Mouse (Mus musculus) layer of hippocampus, adult 9-10 months (tissue): Measurements from ENCODE around the gene Naaladl1.
A peak's percentile ranks its signal among the peaks of the same experiment; 100 is the strongest.
"Not testable (repeated sequence)": the region's sequence is repeated elsewhere in the genome, so short reads cannot be mapped to it uniquely, and the experiment has no call there.

Experiments used
- DNase-seq: peaks from one replicate; pipeline ENCODE4 v3.0.0; 2022; ENCODE audit warnings: low spot score

Naaladl1 gene

DNA sequence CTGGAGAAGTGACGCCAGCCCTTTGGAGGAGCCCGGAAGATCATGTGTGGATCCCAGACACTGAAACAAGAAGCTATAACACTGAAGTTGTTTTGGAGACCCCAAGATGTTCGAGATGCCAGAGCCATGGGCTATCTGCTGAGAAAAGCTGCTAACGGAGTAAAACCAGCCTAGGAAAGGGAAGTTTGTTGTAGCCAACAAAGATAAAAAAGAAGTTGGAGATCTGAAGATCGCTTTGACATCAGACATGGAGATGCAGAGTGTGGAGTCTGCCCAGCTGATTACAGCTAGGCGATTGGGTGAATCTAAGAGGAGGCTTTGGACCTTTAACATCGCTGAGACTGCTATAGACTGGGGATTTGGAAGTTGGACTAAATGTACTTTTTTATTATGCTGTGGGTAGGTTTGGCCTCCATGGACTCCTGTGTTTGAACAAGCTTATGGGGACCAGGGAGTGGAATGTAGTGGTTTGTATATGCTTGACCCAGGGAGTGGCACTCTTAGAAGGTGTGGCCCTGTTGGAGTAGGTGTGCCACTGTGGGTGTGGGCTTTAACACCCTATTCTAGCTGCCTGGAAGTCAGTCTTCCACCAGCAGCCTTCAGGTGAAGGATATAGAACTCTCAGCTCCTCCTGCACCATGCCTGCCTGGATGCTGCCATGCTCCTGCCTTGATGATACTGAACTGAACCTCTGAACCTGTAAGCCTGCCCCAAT, 25.0 kb downstream of the Naaladl1 start:
- not testable (repeated sequence) for DNase-seq

DNA sequence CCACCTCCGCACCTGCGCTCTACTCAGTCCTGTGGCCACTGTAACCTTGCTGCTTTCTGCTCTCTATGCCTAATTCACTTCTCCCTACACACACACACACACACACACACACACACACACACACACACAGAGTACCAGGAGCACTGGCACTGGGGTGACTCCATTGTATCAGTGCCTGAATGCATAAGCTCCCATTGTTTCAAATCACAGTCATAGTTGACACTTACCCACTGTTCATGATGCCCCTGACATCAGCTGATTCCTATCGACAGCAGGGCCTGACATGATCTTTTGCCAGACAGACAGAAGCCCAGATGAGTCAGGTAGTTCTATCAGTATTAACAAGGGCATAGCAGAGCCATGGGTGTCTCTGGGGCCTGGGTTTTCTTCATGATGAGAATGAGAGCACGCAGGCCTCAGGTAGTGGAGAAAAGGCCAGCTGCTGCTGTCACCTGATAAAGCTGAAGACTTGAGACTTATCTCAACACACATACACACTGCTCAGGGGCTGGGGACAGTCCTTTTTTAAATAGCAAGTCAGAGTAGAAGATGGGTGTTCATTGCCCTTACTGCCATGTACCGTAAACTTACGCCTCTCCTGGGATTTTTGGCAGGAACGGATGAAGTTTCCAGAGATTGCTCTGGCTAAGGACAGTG, 26.7 kb downstream of the Naaladl1 start:
- DNase-seq = no peak

DNA sequence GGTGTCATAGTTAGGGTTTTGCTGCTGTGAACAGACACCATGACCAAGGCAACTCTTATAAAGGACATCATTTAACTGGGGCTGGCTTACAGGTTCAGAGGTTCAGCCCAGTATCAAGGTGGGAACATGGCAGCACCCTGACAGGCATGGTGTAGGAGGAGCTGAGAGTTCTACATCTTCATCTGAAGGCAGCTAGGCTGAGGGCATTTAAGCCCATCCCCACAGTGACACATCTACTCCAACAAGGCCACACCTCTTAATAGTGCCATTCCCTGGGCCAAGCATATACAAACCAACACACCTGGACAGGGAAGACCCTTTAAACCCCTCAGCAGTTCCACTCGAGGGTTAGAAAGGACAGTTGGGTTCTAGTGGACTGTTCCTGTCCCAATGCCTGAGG, 27.6 kb downstream of the Naaladl1 start:
- not testable (repeated sequence) for DNase-seq

DNA sequence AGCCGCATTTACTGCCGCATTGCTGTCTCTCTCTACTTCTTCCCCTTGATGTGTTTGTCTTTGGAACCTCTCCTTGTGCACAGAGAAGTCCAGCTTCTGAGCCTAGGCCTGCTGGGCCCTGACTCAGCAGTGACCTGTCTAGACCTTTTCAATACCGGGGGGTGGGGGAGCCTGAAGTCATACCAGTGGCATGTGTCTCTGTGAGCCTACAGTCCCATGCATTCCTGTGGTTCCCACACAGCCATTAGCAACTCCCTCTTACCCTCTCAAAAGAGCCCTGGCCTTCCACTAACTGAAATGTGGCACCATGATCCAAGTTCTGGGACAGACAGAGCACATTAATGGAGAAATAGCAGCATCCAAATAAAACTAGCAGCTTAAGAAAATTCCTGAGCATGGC, 30.8 kb downstream of the Naaladl1 start:
- no peak for DNase-seq

DNA sequence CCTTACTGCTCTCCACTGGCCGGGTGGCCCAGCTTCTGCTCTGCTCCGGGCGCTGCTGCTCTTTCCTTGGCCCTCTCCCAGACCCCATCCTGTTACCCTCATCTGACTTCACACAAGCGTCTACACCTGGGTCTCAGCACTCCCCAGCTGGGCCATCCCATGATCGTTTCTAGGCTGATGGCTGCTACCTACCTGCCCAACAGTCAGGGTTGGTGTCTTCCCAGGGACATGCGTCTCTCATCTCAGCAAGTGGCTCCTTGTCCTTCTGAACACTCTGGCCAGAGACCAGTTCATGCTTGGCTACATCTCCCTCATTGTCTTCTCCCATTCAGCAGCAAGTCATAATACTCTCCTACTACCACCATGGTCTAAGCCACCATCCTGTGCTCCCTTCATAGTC, 34.1 kb downstream of the Naaladl1 start:
- DNase-seq = no peak

DNA sequence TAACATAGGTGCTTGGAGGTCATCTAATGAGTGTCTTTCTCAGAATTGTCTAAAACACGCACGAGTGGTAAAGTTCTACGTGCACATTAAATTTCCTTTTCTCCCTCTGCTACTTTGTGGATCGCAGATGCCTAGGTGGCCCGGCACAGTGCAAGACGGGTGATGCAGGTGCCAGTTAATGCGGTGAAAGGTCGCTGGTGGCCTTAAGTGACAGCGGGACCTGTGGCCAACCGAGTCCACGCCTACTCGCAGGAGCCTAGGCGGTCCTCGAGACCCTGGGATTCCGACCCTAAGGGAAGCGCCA, 34.7 kb downstream of the Naaladl1 start:
- DNase-seq = no peak

DNA sequence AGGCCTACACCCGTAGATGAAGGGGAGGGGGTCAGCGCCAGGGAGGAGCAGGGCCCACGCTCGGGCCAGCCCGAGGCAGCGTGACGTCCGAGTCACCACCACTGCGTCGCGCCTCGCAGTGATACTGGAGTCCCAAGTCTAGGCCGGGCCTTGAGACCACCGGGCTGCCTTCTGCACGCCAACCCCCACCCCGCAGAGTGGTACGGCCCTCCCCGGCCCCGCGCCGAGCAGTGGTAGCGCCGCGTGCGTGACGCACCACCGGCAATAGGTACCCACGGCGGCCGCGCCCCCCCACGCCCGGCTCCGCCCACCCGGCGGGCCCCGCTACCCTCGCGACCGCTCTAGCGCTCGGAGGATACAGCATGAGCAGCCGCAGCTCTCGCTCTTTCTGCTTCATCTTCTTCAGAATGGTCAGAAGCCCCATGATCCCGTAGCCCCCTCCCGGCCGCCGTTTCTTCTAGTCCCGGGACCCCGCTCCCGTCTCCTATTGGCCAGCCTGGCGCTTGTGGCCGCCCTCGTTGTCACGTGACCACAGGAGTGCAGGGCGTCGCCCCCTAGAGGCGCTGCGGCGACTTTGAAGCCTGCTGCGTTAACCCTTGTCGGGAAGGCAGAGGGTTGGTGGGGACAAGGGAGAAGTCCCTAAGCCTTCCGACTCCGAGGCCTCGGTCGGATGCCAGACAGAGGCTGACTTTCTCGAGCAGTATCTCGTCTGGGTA, 35.3 kb downstream of the Naaladl1 start, which contains the start of gene Batf2:
TSS of gene Batf2 (plus strand) at position 306 of the 716 bp plus-strand sequence.
- DNase-seq = peak; percentile 84

DNA sequence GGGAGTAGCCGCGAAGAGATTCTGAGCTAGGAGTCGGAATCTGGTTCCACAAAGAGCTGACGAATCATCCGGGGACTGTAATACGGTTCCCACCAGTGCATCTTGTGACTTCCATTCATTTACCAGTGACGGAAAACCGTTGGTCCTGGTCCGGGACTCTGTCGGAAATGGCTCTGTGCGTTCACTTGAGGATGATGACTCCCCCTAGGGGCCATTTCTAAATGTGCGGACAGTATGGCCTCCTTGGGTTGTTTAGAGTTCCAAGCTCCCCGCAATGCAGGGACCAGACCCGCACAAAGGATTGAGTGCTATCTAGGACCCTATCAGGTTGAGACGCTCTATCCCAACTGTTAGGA, 35.8 kb downstream of the Naaladl1 start, which contains the start of gene Arl2:
TSS of gene Arl2 (minus strand) at position 155 of the 356 bp plus-strand sequence.
- peak; percentile 93 for DNase-seq

DNA sequence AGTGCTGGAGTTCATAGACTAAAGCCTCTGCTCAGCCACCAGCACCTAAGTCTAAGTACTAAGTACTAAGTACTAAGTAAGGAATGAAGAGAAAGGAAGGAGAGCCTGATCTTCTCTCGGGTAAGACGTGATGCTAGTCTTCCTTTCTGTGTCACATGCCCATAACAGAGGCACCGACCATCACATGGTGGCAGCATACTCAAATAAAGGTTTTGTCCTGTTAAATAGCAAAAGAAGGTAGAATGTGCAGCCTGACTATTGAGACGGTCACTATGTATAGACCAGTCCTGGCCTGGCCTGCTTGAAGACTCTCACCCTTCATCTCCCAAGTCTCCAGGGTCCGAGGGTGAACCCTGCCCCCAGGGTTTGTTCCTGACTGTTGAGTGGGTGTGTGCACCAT, 39.3 kb downstream of the Naaladl1 start:
- no peak for DNase-seq

DNA sequence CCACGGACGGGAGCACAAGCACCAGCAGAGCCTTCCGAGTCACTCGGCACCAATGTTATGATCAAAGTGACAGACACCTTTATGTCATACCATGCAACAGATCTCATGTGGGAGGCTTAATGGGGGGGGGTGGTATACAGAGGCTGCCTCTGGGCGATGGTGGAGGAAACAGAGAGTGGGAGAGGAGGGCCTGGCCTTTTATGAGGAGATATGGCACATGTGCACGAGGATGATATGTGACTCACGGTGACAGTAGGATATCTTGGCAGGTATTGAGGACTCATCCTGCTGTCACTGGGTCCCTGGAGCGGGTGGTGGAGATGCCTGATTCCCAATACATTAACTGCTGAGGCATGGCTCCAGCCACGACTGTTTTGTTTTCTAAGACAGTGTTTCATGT, 49.6 kb downstream of the Naaladl1 start:
- no peak for DNase-seq

DNA sequence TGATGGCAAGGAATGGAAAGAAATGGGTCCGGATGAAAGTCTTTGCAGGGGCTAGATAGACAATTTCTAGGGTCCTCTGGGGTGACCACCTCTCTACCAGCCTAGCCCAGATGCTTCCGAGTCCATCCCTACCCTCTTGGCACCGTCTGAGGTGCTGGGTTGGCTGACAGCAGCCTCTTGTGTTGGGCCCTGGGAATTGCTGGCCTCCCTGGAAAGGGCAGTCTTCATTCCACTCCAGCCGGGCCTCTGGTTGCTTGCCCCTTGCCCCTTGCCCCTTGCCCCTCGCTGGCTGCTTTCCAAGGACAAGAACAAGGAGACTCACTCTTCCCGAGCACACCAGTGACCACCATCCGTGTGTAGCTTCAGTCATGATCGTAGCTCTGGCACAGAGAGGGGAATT, 50.8 kb downstream of the Naaladl1 start:
- no peak for DNase-seq

DNA sequence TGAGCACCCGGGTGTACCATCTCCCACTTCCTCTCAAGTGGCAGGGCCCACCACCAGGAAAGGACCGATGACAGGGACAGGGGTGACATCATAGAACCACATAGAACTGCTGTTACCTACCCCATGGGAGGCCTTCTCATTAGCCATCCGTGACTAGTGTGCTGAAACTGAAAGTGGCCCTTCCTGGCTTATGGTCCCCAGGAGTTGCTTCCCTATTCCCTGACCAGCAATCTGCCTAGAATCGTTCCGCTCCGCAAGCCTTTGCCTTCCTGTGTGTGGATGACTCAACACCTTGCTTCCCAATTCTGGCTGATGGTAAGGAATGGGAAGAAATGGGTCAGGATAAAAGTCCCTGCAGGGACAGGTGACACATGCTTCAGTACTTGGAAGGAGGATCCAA, 51.6 kb downstream of the Naaladl1 start:
- DNase-seq = no peak

DNA sequence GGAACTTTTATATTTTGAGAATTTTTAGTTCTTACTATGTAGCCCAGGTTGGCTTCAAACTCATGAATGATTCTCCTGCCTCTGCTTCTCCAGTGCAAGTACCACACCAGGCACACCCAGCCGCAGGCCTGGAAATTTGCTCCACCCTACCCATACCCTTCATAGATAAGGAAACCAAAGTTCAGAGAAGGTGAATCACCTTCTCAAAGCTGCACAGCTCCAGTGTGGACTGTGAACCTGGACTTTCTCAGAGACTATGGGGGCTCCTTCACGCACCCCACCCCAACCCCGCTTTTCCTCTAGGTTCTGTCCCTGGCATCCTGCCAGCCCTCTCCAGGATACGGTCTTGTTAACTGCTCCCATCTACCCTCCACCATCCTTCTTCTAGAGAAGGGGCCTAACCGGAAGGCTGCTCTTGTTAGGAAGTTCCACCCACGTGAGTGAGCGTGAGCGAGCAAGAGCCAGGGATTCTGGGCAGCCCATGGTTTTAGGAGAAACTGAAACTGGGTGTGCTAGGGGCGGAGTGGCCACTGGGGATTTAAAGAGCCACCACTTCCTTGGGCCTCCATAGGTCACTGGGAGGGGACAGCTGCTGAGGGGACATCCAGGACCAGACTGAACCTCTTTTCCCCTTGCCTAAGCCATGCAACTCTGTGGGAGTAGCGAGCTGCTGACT, 58.4 kb downstream of the Naaladl1 start:
- DNase-seq = no peak
